Mouse (Mus musculus): ENCODE results near the gene Styx.
"Not testable (repeated sequence)": the region's sequence is repeated elsewhere in the genome, so short reads cannot be mapped to it uniquely, and the experiment has no call there.

The Styx gene

GRCm38 (mm10) chr14:45364211-45365195, 13.6 kb downstream of the Styx start:
- DNase-seq (ENCODE audit: low read depth, low spot score) = no peak

- DNase-seq (ENCODE audit: low read depth, low spot score) = no peak
These were observed 14.3 kb downstream of the Styx start for GRCm38 (mm10) chr14:45365196-45365587.

GRCm38 (mm10) chr14:45378771-45379170, 27.9 kb downstream of the Styx start:
- DNase-seq (ENCODE audit: low read depth, low spot score) = no peak

GRCm38 (mm10) chr14:45380756-45381155, 29.9 kb downstream of the Styx start:
- DNase-seq (ENCODE audit: low read depth, low spot score) = no peak

- DNase-seq (ENCODE audit: low read depth, low spot score) = peak; percentile 13
These were observed 32.0 kb downstream of the Styx start for GRCm38 (mm10) chr14:45382912-45383311.

- DNase-seq (ENCODE audit: low read depth, low spot score) = peak; percentile 40
These were observed 34.7 kb downstream of the Styx start for GRCm38 (mm10) chr14:45385596-45385995.

- DNase-seq (ENCODE audit: low read depth, low spot score) = no peak
These were observed 36.6 kb downstream of the Styx start for GRCm38 (mm10) chr14:45387480-45387879.

GRCm38 (mm10) chr14:45388345-45389181, 37.7 kb downstream of the Styx start:
- DNase-seq (ENCODE audit: low read depth, low spot score) = peak; percentile 75

GRCm38 (mm10) chr14:45389194-45389593, 38.3 kb downstream of the Styx start:
- DNase-seq (ENCODE audit: low read depth, low spot score) = no peak

GRCm38 (mm10) chr14:45399836-45400235, 48.9 kb downstream of the Styx start:
- DNase-seq (ENCODE audit: low read depth, low spot score) = peak; percentile 21

GRCm38 (mm10) chr14:45403651-45404050, 52.8 kb downstream of the Styx start:
- DNase-seq (ENCODE audit: low read depth, low spot score) = no peak

GRCm38 (mm10) chr14:45404813-45405212, 53.9 kb downstream of the Styx start, which contains the start of gene Gnpnat1:
Gene Gnpnat1, minus strand, starts transcription at chr14:45404913.
- not testable (repeated sequence) for DNase-seq (ENCODE audit: low read depth, low spot score)

GRCm38 (mm10) chr14:45416265-45416664, 65.4 kb downstream of the Styx start:
- DNase-seq (ENCODE audit: low read depth, low spot score) = no peak

GRCm38 (mm10) chr14:45418553-45418952, 67.7 kb downstream of the Styx start:
- DNase-seq (ENCODE audit: low read depth, low spot score) = no peak

- DNase-seq (ENCODE audit: low read depth, low spot score) = no peak
These were observed 68.4 kb downstream of the Styx start for GRCm38 (mm10) chr14:45419323-45419722.

- peak; percentile 39 for DNase-seq (ENCODE audit: low read depth, low spot score)
These were observed 71.5 kb downstream of the Styx start for GRCm38 (mm10) chr14:45422371-45422770.

GRCm38 (mm10) chr14:45423220-45423619, 72.3 kb downstream of the Styx start:
- DNase-seq (ENCODE audit: low read depth, low spot score) = peak; percentile 78

GRCm38 (mm10) chr14:45430066-45430842, 79.4 kb downstream of the Styx start:
- DNase-seq (ENCODE audit: low read depth, low spot score) = no peak

GRCm38 (mm10) chr14:45432003-45432402, 81.1 kb downstream of the Styx start:
- DNase-seq (ENCODE audit: low read depth, low spot score) = no peak

GRCm38 (mm10) chr14:45434220-45434619, 83.3 kb downstream of the Styx start:
- DNase-seq (ENCODE audit: low read depth, low spot score) = peak; percentile 16

- DNase-seq (ENCODE audit: low read depth, low spot score) = no peak
These were observed 87.5 kb downstream of the Styx start for GRCm38 (mm10) chr14:45438250-45438930.

Data from 3T3-L1 (cell line).